Mouse (Mus musculus) v-Abl transformed pro-B cells (cell line): Measurements from ENCODE around the gene Hoxa10.

ENCODE experiments used
- in situ Hi-C, 2 experiments: fragments of 400-800 bp; cut with MboI; formaldehyde crosslinking; loops; one replicate each; pipeline ENCODE4 v1.15.1; 2025; ENCODE audit not compliant: unreplicated experiment in 2 of 2

Hoxa10 gene

DNA sequence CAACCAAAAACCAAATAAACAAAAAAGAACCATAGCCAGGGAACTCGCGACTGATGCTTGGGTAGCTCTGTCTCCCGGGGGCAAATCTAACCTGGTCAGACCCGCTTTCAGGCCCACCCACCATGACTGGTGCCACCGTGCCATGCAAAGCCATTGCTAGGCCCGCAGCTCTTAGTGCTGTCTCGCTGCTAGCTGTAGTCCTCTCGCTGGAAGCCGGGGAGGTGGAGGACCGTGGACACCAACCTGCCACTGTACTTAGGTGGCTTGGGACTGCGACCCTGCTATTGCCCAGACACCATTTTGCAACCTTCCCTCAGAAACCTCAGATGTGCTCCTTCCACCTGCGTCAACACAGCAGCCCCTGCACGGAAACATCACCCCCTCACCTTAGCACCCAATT, 28.7 kb downstream of the Hoxa10 start:
- in situ Hi-C loops = loop anchor here in 1 of 2 experiments (25.0 kb wide), 2 partner anchors 1300 to 1425 kb away; no protein-coding TSS in a partner anchor

DNA sequence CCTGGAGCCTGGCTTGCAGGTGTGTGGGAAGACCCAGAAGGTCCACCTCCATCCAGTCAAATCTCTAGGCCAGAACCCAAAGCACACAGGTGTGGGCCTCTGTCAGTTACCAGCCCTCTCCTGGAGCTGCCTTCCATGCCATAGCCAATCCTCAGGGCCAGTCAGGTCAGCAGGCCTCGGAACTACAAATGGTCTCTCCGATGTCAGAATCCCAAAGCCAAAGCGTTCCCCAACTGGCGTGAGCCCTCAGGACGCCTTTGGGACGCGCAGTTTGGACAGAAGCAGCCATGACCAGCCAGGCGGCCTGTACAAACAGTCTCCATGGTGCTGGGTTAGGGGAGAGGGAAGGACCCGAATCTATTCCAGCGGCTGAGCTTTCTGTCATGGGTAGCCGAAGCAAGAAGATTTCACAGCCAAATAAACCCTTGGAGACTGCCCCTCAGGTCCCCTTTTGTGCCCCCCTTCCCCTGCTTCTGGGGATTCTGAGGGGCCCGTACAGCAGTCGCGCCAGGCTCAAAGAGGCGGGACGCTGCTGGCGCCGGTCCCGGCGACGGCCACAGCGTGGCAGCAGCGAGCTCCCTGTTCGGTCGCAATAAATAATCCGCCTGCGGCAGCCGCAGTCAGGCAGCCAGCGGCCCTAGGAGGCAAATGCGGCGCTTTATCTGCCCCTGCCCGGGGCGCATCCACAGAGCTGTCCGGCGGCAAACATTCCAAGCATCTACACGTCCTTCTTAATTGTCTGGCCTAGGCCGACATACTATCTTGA, 29.3 kb downstream of the Hoxa10 start:
- in situ Hi-C loops = loop anchor here in 1 of 2 experiments (25.0 kb wide), 2 partner anchors 1299 to 1424 kb away; no protein-coding TSS in a partner anchor

DNA sequence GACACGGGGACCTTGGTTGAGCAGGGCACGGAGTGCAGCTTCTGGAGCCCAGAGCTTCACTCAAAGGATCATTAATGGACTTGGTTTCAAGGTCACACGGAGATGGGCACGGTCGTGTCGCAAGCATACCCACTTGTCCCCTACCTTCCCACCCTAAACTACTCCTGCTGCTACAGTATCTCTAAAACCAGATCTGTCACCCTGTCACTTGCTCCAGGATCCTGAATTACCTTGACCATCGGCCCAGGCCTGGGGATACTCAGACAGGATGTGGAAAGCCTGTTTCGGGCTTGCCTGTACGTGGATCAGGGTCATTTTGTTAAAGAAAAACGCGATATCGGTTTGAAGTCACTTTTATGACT, 31.0 kb downstream of the Hoxa10 start:
- in situ Hi-C loops = loop anchor here in 1 of 2 experiments (25.0 kb wide), 2 partner anchors 1297 to 1422 kb away; no protein-coding TSS in a partner anchor

DNA sequence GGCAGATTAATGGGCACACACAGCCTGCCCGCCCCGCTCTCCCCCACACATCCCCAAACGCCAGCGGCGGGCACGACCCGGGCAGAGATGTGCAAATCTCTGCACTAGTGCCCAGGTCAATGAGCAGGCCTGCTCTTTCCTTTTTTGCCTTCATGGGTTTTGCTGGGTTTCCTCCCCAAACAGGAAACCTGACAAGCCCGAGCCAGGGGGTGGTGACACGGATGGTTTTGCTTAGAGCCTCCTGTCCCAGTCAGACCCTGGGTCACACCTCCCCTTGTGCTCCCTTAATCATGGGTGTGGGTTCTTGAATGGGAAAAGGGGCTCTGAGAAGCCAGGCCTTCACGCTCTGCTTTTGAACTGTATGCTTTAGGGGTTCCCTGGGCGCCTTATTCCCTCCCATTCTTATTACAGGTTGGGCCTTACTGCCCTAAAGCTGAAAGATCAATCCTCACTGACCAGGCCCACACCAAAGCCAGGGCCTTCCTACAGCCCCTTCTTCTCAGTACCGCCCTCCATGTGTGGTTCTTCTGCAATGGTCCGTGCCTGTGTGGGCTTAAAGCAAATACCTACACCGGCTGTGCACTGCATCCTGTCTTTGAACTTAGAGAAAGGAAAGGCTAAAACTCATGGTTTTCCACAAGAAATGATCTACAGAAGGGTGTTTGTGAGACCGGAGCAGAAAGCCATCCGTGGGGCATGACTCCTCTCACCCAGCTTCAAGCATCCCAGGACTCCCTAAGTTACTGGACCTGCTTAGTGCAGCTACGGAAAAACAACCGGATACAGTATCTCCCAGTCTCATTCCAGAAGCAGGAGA, 31.6 kb downstream of the Hoxa10 start:
- in situ Hi-C loops = loop anchor here in 1 of 2 experiments (25.0 kb wide), 2 partner anchors 1297 to 1422 kb away; no protein-coding TSS in a partner anchor

DNA sequence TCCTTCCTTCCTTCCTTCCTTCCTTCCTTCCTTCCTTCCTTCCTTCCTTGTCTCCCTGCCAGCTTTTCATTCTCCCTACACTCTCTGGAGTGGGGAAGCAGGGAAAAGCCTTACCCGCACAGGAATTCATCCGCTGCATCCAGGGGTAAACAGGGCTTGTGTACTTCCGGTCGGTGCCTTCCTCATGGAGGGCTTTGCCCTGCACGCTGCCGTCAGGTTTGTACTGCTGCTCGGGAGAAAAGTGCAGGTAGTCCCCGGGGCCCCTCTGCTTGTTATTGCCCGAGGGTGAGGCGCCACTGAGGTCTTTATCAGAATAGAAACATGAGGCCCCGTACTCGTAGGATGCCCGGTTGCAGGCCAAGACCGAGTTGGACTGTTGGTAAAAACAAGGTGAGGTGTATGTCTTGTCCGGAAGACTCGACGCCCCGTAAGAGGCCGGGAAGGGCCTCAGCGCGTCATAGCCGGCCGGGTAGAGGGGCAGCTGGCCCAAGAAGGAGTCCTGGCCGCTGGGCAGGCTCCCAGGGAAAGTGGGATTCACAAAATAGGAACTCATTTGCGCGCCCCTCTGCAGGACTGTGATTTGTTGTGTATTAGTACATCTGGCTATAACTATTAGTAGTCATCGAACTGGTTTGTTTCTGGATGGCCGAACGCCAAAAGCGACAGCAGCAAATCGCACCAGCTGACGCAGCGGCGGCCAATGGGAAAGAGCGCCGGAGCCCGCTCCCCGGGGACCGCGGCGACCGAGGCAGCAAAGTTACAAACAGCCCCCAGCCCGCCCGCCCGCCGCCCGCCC, 32.4 kb downstream of the Hoxa10 start, which contains the start of gene Hoxa6:
Gene Hoxa6 (minus strand): TSS at position 651 of the 796 bp plus-strand sequence.
- in situ Hi-C loops = loop anchor here in 1 of 2 experiments (25.0 kb wide), 2 partner anchors 1296 to 1421 kb away; no protein-coding TSS in a partner anchor

DNA sequence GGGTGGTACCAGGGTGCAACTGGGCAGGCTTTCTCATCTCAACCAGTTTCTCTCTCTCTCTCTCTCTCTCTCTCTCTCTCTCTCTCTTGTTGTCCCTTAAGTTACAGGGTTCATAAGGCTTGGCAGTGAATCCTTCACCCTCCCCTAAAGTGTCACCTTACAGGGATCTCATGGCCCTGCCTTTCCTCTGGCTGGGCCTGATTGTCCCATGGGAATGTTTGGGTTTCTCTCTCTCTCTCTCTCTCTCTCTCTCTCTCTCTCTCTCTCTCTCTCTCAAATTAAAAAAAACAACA, 33.0 kb downstream of the Hoxa10 start:
- in situ Hi-C loops = loop anchor here in 1 of 2 experiments (25.0 kb wide), 2 partner anchors 1295 to 1420 kb away; no protein-coding TSS in a partner anchor

DNA sequence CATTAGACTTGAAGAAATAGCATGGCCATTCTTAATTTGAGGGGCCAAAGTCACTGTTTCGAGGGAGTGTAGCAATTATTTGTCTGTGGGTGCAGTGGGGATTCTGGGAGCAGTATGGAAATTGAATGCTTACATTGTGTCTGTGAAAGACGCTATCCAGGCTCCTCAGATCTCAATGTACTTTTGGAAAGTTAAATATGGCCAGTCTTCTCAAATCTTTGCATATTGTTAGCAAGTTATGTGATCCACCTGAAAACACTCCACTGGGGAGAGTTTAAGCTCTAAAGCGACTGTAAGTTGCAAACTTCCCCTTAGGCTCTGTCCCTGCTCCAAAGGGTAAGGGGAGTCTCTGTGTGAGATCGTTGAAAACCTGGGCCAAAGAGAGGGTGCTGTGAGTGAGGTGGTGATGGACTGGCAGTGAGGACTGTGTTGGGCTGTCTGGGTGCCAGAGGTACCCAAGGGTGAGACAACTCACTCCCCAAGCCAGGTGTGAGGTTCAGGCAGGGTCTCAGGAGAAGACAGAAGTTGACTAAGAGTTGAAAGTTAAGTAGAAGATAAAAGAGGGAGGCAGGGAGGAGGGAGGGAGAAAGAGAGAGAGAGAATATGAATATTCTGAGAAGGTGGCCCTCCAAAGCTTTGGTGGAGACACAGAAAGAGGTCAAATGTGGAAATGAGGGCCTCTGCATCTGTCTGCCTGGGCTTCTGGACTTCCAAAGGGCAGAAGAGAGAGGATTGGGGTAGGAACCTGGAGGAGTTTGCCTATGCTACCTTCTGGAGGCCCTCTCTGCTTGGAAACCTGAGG, 33.6 kb downstream of the Hoxa10 start:
- in situ Hi-C loops = loop anchor here in 1 of 2 experiments (25.0 kb wide), 2 partner anchors 1295 to 1420 kb away; no protein-coding TSS in a partner anchor

DNA sequence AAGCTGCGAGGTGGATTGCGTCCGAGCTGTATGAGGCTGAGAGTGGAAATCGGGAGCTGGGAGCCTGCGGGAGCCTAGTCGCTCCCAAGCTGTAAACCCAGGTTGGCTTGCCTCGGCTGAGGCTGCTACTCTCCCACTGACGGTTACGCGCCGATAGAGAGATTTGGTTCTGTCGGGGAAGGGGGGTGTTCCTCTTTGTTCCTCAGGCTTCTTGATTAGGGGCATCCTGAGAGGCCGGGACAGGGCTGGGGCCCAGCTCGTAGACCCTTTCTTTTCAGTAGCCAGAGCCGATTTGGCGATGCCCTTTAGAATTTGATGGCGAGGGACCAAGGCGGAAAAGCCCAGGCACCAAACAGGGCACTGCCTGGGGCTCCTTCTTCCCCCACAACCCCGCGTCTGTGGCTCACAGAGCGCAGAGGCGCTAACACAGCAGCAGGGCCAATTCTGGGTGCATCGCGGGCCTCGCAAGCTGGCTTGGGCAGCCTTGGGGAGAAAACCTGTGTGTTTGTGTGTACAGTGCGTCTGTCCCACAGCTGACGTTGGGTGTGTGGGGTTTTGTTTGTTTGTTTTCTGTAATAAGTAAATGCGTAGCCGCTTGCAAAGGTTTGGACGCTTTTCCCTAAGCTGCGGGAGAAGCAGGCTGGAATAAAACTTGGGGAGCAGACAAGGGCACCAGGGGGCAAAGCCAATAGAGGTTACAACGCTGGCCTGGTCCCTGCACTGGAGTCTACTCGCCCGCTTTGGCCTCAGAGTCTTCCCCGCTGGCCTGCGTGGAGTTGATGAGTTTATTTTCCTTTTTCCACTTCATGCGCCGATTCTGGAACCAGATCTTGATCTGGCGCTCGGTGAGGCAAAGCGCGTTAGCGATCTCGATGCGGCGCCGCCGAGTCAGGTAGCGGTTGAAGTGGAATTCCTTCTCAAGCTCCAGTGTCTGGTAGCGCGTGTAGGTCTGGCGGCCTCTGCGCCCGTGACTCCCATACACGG, 34.7 kb downstream of the Hoxa10 start:
- in situ Hi-C loops = loop anchor here in 1 of 2 experiments (25.0 kb wide), 2 partner anchors 1294 to 1419 kb away; no protein-coding TSS in a partner anchor

DNA sequence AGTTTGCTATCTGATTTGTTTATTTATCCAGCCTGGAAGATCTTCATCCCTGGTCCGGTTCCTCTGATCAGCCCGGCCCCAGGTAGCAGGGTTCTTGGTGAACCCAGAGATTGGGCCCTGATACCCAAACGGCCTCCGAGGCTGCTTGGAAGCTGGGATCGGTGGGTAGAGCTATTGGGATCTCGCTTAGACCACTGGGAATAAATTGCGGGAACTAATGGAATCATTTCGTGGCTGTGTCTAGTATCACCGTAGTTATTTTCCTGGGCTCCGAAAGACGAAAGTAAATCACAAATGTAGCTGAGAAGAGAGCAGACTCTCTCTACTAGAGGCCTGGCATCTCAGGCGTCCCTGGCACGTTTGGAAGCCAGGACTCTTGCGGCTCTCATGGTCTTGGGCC, 35.4 kb downstream of the Hoxa10 start:
- in situ Hi-C loops = loop anchor here in 1 of 2 experiments (25.0 kb wide), 2 partner anchors 1293 to 1418 kb away; no protein-coding TSS in a partner anchor

DNA sequence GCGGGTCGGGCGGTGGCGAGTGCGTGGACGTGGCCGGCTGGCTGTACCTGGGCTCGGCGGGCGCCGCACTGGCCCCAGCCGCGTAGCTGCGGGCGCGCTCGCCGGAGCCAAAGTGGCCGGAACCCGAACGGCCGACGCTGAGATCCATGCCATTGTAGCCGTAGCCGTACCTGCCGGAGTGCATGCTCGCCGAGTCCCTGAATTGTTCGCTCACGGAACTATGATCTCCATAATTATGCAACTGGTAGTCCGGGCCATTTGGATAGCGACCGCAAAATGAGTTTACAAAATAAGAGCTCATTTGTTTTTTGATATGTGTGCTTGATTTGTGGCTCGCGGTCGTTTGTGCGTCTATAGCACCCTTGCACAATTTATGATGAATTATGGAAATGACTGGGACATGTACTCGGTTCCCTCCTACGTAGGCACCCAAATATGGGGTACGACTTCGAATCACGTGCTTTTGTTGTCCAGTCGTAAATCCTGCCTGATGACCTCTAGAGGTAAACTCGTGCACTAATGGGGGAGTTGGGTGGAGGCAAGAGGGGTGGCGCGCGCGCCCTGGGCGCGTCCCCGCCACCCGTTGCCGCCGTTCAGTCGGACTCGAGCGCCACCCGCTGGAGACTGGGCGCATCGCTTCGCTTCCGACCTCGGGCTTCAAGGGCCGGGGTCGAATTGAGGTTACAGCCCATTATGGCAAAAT, 36.5 kb downstream of the Hoxa10 start, which contains the start of gene Hoxa5:
Gene Hoxa5 (minus strand): TSS at position 538 of the 703 bp plus-strand sequence.
- in situ Hi-C loops = loop anchor here in 1 of 2 experiments (25.0 kb wide), 2 partner anchors 1292 to 1417 kb away; no protein-coding TSS in a partner anchor

DNA sequence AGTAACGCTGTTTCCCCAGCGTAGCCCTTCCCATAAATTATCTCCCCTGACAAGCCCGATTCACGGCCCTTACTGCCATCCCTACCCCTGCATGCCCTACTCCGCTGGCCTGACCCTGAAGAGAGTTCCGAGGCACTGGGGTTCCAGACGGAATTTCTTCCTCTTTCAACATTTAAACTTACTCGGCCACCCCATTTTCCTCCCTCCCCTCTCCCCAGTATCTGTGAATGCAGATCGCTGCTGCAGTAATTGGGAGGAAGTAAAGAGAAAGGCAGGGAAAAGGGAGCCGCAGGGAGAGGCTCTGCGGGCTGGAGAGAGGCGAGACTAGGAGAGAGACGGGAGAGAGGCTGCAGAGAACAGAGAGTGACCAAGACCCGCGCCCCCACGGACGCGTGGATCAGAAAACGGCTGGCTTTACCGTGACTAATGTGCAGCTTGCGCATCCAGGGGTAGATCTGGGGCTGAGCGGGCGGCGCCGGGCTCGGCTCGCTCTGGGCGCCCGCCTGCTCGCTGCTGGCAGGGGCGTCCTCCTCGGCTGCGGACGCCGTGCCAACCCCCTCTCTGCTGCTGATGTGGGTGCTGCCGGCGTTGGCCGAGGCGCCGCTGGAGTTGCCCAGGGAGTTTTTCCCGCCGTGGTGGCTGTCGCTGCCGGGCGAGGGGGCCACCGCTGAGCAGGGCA, 37.1 kb downstream of the Hoxa10 start:
- in situ Hi-C loops = loop anchor here in 1 of 2 experiments (25.0 kb wide), 2 partner anchors 1291 to 1416 kb away; no protein-coding TSS in a partner anchor

DNA sequence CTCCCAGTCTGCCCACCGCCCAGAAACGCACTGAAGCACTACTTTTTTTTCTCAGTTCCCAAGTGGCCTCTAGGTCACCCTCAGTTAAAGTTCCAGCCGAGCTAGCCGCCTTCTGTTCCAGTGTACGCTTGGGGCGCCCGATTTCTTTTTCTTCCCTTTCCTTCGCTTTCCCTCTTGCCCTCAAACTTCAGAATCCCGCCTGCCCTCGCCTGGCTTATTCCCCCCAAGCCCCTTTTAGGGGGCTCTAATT, 37.6 kb downstream of the Hoxa10 start:
- in situ Hi-C loops = loop anchor here in 1 of 2 experiments (25.0 kb wide), 2 partner anchors 1291 to 1416 kb away; no protein-coding TSS in a partner anchor

DNA sequence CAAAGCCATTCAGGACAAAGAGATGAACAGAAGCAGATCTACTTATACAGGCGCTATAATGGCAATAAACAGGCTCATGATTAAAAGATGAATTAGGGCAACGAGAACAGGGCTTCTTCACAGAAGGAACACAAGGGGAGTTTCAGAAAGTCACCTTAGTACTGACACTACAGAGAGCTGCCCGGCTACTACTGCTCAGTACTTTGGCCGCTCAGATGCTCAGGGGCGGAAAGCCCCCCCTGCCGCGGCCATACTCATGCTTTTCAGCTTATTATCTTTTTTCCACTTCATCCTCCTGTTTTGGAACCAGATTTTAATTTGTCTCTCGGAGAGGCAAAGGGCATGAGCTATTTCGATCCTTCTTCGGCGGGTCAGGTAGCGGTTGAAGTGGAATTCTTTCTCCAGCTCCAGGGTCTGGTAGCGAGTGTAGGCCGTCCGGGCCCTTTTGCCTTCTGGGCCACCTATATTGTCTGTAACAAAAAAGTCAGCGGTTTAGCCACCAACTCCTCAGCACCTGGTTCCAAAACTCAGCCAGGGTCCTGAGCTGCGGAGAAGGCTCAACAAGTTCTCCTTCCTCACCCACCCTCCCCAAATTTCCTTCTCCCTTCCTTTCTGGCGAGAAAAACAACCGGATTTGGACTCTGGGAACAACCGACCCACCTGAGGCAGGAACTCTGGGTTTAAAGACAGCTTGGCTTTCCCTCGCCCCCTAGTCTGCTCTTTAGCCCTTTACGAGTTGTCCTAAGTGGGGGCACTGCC, 38.1 kb downstream of the Hoxa10 start:
- in situ Hi-C loops = loop anchor here in 1 of 2 experiments (25.0 kb wide), 2 partner anchors 1290 to 1415 kb away; no protein-coding TSS in a partner anchor

DNA sequence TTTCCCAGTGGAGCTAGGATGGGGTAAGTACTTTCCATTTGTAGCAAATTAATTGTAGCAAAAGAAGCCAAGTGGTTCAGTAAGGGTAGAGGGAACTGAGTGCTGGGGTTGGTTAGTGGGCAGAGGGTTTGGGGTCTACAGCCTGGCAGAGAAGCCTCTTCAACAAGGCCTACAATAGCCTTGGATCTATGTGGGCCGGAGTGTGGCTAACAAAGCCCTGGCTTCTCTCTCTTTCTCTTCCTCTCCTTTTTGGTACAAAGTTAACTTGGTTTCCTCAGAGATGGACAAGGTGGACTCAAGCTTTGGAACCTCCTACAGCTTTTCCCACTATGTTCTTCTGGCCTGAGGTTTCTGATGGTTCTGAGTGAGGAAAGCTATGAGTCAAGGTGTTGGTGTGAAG, 39.4 kb downstream of the Hoxa10 start:
- in situ Hi-C loops = loop anchor here in 1 of 2 experiments (25.0 kb wide), 2 partner anchors 1289 to 1414 kb away; no protein-coding TSS in a partner anchor

DNA sequence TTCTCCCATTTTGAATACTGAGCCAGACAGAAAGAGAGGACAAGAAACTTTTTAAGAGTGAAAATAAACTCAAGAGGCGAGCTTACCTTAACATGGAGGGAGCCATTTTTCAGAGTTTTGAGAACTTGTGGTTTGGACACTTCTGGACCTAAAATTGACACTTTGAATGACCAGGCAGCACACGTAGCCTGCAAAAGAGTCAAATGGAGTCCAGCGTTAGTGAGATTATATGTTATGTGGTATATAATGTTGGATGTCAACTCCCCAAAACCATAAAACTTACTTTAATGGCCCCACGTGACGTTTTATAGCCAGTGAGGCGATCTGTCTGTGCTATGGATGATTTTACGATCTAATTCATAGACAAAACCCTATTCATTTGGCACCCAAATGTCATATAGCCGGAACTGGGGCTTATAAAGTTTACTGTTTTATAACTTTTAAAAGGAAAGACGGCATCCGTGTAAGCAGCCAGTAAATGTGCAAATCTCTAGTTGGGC, 39.9 kb downstream of the Hoxa10 start:
- in situ Hi-C loops = loop anchor here in 1 of 2 experiments (25.0 kb wide), 2 partner anchors 1288 to 1414 kb away; no protein-coding TSS in a partner anchor
